Mouse (Mus musculus) ES-Bruce4 (cell line): Measurements from ENCODE around the gene Galk2.

Source experiments
- CTCF ChIP-seq: IDR thresholded peaks from one replicate; pipeline ENCODE4 v1.8.1; 2011; ENCODE audit warnings: low read depth, low read length
- EP300 ChIP-seq: IDR thresholded peaks from 2 replicates; pipeline ENCODE4 v1.6.1; 2011; ENCODE audit warnings: low read depth, low read length; ENCODE audit not compliant: insufficient read depth
- POLR2A ChIP-seq: IDR thresholded peaks from one replicate; pipeline ENCODE4 v1.8.1; 2011; ENCODE audit warnings: low read length; ENCODE audit not compliant: insufficient read depth

DNA sequence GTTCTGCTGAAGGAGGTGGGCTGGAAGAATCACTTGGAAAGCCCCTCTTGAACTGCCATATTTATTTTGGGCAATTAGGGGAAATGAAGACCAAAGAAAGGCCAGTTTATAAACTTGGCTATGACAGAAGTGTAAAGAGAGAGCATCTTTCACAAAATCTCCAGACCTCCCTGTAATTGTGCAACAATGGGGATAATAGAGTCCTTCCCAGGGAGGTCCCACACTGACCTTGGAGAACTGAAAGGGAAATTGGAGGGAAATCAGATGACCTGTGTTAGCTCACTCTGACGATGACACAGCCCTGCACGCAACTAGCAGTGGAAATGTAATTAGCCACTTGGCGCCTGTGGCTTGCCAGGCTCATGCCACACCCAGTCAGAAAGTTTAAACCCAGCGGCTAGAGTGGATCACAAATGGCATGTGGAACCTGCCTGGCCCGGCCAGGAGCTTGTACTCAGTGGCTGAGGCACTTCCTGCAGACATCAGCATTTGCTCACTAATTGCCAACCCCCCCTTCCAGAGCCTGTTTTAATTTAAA is 117.0 kb downstream of the Galk2 start:
- TF ChIP-seq CTCF (no peak), POLR2A (no peak), EP300 (no peak)
